Mouse (Mus musculus) heart, embryonic 14.5 days (tissue): ENCODE measurements around the gene Tmem138. TPM values are rescaled to one million over a fixed set of nuclear protein-coding genes. Genes with fewer than 3 reads are reported as not detected.

ENCODE experiments used
- ATAC-seq: fragments of 200-750 bp; cut with Nextera tagmentation; 2 replicates; pipeline ENCODE4 v1.8.0; 2017; ENCODE audit warnings: low read depth, moderate TSS enrichment; ENCODE audit not compliant: insufficient number of reproducible peaks, insufficient read depth, low FRiP score
- H3K27ac ChIP-seq, 2 experiments: fragments of 200-500 bp in 1 of 2; fragments of 300-500 bp in 1 of 2; sonication (generic) in 1 of 2; replicated peaks in 1 of 2; 2 replicates each; pipeline ENCODE4 v1.5.1; 2012 to 2014; ENCODE audit warnings: low read depth in 2 of 2, low read length in 2 of 2, control low read depth in 1 of 2, mild to moderate bottlenecking in 1 of 2, mixed read lengths in 1 of 2; ENCODE audit not compliant: control insufficient read depth in 1 of 2, insufficient read depth in 1 of 2
- H3K27me3 ChIP-seq: fragments of 300-500 bp; sonication (generic); 2 replicates; pipeline ENCODE4 v1.6.1; 2014; ENCODE audit warnings: mild to moderate bottlenecking, low read length, control low read depth; ENCODE audit not compliant: control insufficient read depth, insufficient read depth
- H3K36me3 ChIP-seq: fragments of 300-500 bp; sonication (generic); 2 replicates; pipeline ENCODE4 v1.6.1; 2014; ENCODE audit warnings: mild to moderate bottlenecking, control low read depth, low read length, mixed read lengths; ENCODE audit not compliant: control insufficient read depth, insufficient read depth
- H3K4me1 ChIP-seq, 2 experiments: fragments of 200-500 bp in 1 of 2; fragments of 300-500 bp in 1 of 2; sonication (generic) in 1 of 2; 2 replicates each; pipeline ENCODE4 v1.6.1; 2012 to 2014; ENCODE audit warnings: low read length in 2 of 2, control low read depth in 1 of 2, mixed read lengths in 1 of 2; ENCODE audit not compliant: control insufficient read depth in 2 of 2, insufficient read depth in 2 of 2
- H3K4me2 ChIP-seq: fragments of 300-500 bp; sonication (generic); 2 replicates; pipeline ENCODE4 v1.6.1; 2014; ENCODE audit warnings: mild to moderate bottlenecking, low read length
- H3K4me3 ChIP-seq, 2 experiments: fragments of 200-500 bp in 1 of 2; fragments of 300-500 bp in 1 of 2; sonication (generic) in 1 of 2; 2 replicates each; pipeline ENCODE4 v1.5.1; 2012 to 2014; ENCODE audit warnings: low read length in 2 of 2, mild to moderate bottlenecking in 2 of 2, control low read depth in 1 of 2, low read depth in 1 of 2, moderate library complexity in 1 of 2; ENCODE audit not compliant: control insufficient read depth in 1 of 2, insufficient read depth in 1 of 2
- H3K9ac ChIP-seq: fragments of 300-500 bp; sonication (generic); 2 replicates; pipeline ENCODE4 v1.6.1; 2014; ENCODE audit warnings: mild to moderate bottlenecking, low read length
- H3K9me3 ChIP-seq: fragments of 300-500 bp; sonication (generic); 2 replicates; pipeline ENCODE4 v1.6.1; 2016; ENCODE audit warnings: low read length, control low read depth; ENCODE audit not compliant: control insufficient read depth
- WGBS: fragments of 180-500 bp; shearing (Covaris S2); extraction: QIAGEN DNeasy Blood & Tissue Kit; methylation state at CpG from one replicate; pipeline ENCODE4 v1.1.7; 2014; 5-methylcytosine and 5-hydroxymethylcytosine counted together
- polyA plus RNA-seq: library from polyadenylated mRNA; unstranded; fragments of >200 nt; fragmentation: Nextera tagmentation; extraction: Ambion mirVana; gene quantifications from 2 replicates; pipeline ENCODE4 v1.2.1, GENCODE M21; 2014

Gene Tmem138
- polyA plus RNA-seq, 1 experiment from 2014 or later: 27.6 TPM

- H3K36me3 ChIP-seq: peaks cover 32% of the 10 kb centered on the region
- no peaks in the 10 kb centered on the region for H3K9me3 ChIP-seq
- peak within 1 kb of the TSS; percentile 69 to 76 for H3K4me3 ChIP-seq
- peak within 1 kb of the TSS; percentile 51 to 83 for H3K27ac ChIP-seq
- ATAC-seq: peak; percentile 95
- H3K9ac ChIP-seq: peak within 1 kb of the TSS; percentile 76
- 1% methylated on average over 43 of the region's 43 CpGs for WGBS
- peak within 1 kb of the TSS; percentile 82 for H3K4me2 ChIP-seq
- no peaks in the 10 kb centered on the region for H3K27me3 ChIP-seq
- H3K4me1 ChIP-seq: peaks cover 3 to 13% of the 10 kb centered on the region in 2 experiments
Measured at GRCm38 (mm10) chr19:10555624-10556510, 21.3 kb downstream of the Tmem138 start, which contains the start of gene Tmem216. Gene Tmem216, minus strand, starts transcription at chr19:10556238.

GRCm38 (mm10) chr19:10539454-10539853, 37.7 kb downstream of the Tmem138 start:
- no peak for ATAC-seq
- Histone ChIP-seq H3K36me3 (peaks cover 97% of the 10 kb centered on the region), H3K27ac (no peak overlapping the region), H3K4me1 (no peaks in the 10 kb centered on the region), H3K4me2 (no peak overlapping the region), H3K9me3 (no peaks in the 10 kb centered on the region), H3K9ac (no peak overlapping the region), H3K4me3 (no peak overlapping the region), H3K27me3 (no peaks in the 10 kb centered on the region)
- WGBS: 84% methylated on average over 5 of the region's 5 CpGs

- Histone ChIP-seq H3K36me3 (peaks cover 77% of the 10 kb centered on the region), H3K9me3 (no peaks in the 10 kb centered on the region), H3K4me2 (no peak overlapping the region), H3K27me3 (no peaks in the 10 kb centered on the region), H3K4me1 (peaks cover 0 to 16% of the 10 kb centered on the region in 2 experiments; a peak in 2 of 4 replicates), H3K27ac (no peak overlapping the region), H3K4me3 (no peak overlapping the region), H3K9ac (no peak overlapping the region)
- ATAC-seq: no peak
- 98% methylated on average over 1 of the region's 1 CpGs for WGBS
Measured at GRCm38 (mm10) chr19:10530082-10530481, 47.1 kb downstream of the Tmem138 start.

GRCm38 (mm10) chr19:10525910-10526309, 51.3 kb downstream of the Tmem138 start, which contains the start of gene Sdhaf2:
Gene Sdhaf2, minus strand, starts transcription at chr19:10526142.
- peaks cover 0 to 24% of the 10 kb centered on the region in 2 experiments; a peak in 2 of 4 replicates for H3K4me1 ChIP-seq

GRCm38 (mm10) chr19:10525106-10525901, 51.9 kb downstream of the Tmem138 start, which contains the start of gene Cpsf7:
Gene Cpsf7, plus strand, starts transcription at chr19:10525266.
- under 1% methylated on average over 72 of the region's 93 CpGs for WGBS

More at GRCm38 (mm10) chr19:10525910-10526309, 51.3 kb downstream of the Tmem138 start, which contains the start of gene Sdhaf2:
- Histone ChIP-seq H3K27me3 (no peaks in the 10 kb centered on the region), H3K4me2 (peak within 1 kb of the TSS; percentile 84), H3K27ac (peak within 1 kb of the TSS; percentile 97 to 99), H3K36me3 (peaks cover 40% of the 10 kb centered on the region), H3K9ac (peak within 1 kb of the TSS; percentile 98), H3K4me3 (peak within 1 kb of the TSS; percentile 97 to 99), H3K9me3 (no peaks in the 10 kb centered on the region)
- under 1% methylated on average over 11 of the region's 11 CpGs for WGBS
- no peak for ATAC-seq

GRCm38 (mm10) chr19:10524784-10525105, 52.4 kb downstream of the Tmem138 start:
- H3K9ac ChIP-seq: peak overlapping the region; percentile 98
- whole genome bisulfite sequencing: 2% methylated on average over 19 of the region's 19 CpGs
- peaks cover 29% of the 10 kb centered on the region for H3K36me3 ChIP-seq
- H3K27me3 ChIP-seq: no peaks in the 10 kb centered on the region
- H3K27ac ChIP-seq: peak overlapping the region; percentile 87 to 99
- H3K4me1 ChIP-seq: peaks cover 0 to 24% of the 10 kb centered on the region in 2 experiments; a peak in 2 of 4 replicates
- no peaks in the 10 kb centered on the region for H3K9me3 ChIP-seq
- H3K4me3 ChIP-seq: peak overlapping the region; percentile 97 to 99
- ATAC-seq: no peak
- peak overlapping the region; percentile 84 for H3K4me2 ChIP-seq

More at GRCm38 (mm10) chr19:10525106-10525901, 51.9 kb downstream of the Tmem138 start, which contains the start of gene Cpsf7:
- Histone ChIP-seq H3K36me3 (peaks cover 35% of the 10 kb centered on the region), H3K4me2 (peak within 1 kb of the TSS; percentile 84), H3K27me3 (no peaks in the 10 kb centered on the region), H3K27ac (peak within 1 kb of the TSS; percentile 97 to 99), H3K4me3 (peak within 1 kb of the TSS; percentile 97 to 99), H3K9ac (peak within 1 kb of the TSS; percentile 98), H3K9me3 (no peaks in the 10 kb centered on the region), H3K4me1 (peaks cover 0 to 24% of the 10 kb centered on the region in 2 experiments; a peak in 2 of 4 replicates)
- peak; percentile 96 for ATAC-seq

GRCm38 (mm10) chr19:10523483-10524080, 53.6 kb downstream of the Tmem138 start:
- no peaks in the 10 kb centered on the region for H3K9me3 ChIP-seq
- no peak overlapping the region for H3K4me3 ChIP-seq
- H3K27me3 ChIP-seq: no peaks in the 10 kb centered on the region
- 0 out of 2 replicates have a peak overlapping the region, but pooled peaks have one; percentile 98 for H3K9ac ChIP-seq
- WGBS: 73% methylated on average over 5 of the region's 5 CpGs
- H3K4me2 ChIP-seq: peak overlapping the region; percentile 84
- H3K27ac ChIP-seq: no peak overlapping the region
- peaks cover 21% of the 10 kb centered on the region for H3K36me3 ChIP-seq
- ATAC-seq: no peak
- H3K4me1 ChIP-seq: peaks cover 0 to 24% of the 10 kb centered on the region in 2 experiments; a peak in 2 of 4 replicates
